Mouse (Mus musculus) urinary bladder, postnatal 10 days (tissue): Measurements from ENCODE around the gene Xxylt1.

Experiments
- DNase-seq: peaks from one replicate; pipeline ENCODE4 v3.0.0; 2022; ENCODE audit warnings: low spot score

The Xxylt1 gene

DNA sequence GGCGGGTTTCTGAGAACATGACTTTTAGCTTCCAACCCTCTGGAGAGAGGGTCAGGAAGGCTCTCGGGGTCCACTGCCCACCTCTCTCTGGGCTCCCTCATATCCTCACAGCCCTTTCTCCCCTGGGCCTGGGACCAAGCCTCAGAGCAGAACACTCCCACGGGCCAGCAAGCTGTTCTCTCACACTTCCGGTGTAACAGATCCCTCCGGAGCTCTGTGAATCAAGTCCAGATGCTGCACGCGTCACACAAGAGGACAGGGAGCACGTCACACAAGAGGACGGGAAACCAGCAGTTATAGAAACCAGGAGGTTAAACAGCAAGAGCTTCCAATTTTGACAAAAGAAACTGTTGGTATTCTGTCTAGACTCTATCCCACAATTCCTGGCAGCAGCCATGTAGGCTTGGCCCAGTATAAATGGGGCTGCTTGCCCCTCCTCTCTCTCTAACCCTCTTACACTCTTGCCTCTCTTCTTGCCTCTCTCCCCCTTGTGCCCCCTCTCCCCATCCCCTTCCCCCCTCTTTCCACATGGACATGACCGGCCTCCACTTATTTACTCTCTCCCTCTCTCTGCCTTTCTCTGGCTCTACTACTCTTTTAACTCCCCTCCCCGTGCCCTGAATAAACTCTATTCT lies 19.9 kb downstream of the Xxylt1 start:
- no peak for DNase-seq

DNA sequence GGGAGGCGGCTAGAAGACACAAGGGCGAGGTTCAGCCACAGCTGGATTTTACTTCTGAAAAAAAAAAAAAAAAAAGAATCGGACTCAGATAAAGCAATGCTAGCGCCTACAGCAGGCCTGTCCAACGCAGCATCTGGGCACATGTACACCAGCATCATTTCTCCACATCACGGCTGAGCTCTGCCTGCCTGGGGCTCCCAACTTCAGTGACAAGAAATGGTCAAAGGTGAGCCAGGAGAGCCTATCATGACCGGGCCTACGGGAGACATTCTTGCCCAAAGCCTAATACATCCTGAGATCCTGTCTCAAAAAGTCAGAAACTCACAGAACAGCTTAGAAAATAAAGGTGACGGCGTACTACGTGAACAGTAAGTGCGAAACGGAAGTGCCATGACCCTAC lies 20.5 kb downstream of the Xxylt1 start:
- DNase-seq, result no peak

DNA sequence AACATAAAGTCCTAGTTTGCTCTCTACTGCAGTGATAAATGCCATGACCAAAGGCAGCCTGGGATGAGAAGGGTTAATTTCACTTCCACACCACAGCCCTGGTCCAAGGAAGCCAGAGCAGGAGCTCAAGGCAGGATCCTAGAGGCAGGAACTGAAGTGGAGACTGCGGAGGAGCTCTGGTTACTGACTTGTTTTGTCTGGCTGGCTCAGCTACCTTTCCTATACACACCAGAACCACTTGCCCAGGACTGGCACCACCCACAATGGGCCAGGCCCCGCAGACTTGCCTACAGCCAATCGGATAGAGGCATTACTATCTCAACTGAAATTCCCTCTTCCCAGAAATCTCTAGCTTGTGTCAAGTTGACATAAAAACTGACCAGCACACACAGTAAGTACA lies 21.0 kb downstream of the Xxylt1 start:
- no peak for DNase-seq

- DNase-seq, result no peak
Measured at GRCm38 (mm10) chr16:31059730-31060129, 21.5 kb downstream of the Xxylt1 start.

- DNase-seq, result no peak
Measured at GRCm38 (mm10) chr16:31052812-31053211, 28.4 kb downstream of the Xxylt1 start.

DNA sequence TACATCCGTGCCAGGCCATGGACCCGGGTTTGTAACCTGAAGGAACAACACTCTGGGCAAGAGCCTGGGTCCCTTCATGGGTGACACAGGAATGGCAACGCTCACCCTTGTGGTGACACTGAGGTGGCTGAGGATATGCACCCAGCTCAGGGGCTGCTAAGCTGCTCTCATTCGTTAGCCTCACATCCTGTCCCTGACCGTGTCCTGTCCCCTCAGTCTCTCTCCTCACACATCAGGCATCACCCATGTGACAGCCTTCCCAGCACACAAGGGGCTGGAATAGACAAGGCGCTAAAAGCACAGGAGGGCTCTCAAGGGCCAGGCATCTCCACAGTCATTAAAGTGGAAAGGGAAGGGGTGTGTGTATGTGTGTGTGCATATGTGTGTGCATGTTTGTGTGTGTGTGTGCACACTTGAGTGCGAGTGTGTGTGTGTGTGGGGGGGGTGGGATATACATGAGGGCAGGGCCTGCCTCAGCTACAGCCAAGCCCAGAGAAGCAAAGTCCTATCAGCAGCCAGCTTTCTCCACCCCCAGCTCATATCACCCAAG lies 29.0 kb downstream of the Xxylt1 start:
- DNase-seq, result no peak

DNA sequence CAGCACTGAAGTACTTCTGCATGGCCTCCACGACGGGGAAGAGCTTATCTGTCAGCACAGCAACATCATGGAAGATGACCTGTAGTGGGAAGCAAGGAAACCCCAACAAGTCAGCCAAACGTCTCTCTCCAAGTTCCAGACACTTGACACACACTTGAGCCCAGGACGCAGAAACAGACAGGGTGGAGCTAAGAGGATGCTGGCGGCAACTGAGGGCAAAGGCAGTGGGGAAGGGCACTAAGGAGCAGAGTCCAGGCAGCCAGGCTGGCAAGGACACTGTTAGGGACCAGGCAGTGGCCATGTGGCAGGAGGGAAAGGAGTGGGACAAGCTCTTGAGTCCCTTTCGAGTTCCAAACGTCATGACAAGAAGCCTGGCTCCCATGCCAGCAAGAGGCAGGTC lies 30.5 kb downstream of the Xxylt1 start:
- DNase-seq, result no peak

- DNase-seq, result no peak
Measured at GRCm38 (mm10) chr16:31048194-31048593, 33.0 kb downstream of the Xxylt1 start.

DNA sequence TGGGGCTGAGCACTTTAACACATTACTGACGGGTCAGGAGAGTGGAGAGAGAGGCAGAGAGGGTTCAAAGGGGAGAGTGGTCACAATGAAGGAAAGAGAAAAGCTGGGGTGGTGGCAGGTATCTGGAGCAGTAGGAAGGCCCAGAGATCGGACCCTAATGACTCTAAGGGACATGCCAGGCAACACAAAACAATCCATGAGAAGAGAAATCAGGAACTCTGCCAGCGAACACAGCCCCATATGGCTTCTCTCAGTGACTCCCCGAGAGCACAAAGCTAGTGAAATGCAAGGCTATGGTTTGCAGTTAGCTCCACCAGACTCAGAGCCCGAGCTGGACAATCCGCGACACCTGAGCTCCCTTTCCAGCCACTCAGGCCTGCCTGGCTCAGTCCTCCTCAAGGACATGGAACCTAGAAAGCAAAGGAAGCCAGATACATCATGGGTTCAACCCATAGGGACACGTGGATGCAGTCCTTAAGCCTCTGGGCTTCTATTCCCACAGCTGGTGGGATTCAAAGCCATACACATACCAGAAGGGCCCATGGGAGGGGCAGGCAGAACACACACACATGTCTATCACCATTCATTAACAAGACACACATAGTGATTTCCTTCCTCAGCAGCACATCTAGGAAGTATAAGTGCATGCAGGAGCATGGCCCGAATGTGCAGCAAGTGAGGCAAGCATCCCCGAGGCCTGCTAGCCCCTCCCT lies 33.9 kb downstream of the Xxylt1 start:
- no peak for DNase-seq

DNA sequence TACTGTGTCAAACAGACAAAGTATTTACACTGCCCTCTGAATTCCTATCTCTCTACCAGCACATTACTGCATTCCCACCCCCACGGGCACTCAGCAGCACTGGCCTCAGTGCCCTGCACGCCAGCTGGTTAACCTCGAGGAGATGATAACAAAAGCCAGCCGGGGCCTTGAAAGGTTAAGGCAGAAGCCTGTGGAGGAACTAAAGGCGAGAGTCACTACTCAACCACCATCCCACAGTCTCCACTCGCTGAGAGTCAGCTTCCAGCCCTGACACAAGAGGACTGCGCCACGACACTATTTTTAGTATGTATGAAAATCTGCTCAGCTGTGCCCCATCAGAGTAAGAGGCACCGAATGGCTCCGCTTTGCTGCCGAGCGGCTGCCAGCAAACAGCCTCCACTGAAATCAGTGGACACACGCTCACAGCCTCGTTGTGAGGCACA lies 35.0 kb downstream of the Xxylt1 start:
- no peak for DNase-seq

DNA sequence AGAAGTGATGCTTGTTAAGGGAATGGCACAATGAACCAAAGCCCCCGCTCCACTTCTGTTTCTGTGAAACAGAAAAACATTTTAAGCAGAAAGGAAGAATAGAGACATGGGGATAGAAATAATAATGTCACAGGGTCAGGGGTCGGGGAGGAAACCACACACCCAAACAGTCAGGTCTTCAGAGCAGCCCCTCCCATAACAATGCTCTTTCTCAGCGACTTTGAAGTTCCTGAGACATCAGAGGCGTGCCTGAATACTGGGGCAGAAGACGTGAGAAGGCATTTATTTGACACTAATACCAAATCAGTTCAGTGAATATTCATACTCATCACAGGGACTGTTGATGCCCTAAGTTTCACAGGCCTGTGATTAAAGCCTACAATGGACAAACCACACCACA lies 36.0 kb downstream of the Xxylt1 start:
- no peak for DNase-seq

GRCm38 (mm10) chr16:31043136-31043535 lies 38.1 kb downstream of the Xxylt1 start:
- no peak for DNase-seq

DNA sequence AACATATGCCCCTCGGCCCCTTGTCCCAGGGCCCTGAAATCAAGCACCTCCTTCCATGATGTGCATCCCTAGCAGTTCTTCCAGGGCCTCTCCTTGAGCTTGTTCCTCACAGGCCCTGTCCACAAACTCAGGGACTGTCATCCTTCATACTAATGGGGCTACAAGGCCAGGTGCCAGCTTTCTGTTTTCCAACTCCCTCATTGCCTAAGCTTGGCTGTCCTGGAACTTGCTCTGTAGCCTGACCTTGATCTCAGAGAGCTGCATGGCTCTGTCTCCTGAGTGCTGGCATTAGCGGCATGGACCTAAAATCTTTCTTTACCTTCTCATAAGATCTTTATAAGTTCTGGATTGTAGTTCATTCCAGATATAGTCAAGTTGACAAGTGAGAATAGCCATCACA lies 39.7 kb downstream of the Xxylt1 start:
- no peak for DNase-seq

DNA sequence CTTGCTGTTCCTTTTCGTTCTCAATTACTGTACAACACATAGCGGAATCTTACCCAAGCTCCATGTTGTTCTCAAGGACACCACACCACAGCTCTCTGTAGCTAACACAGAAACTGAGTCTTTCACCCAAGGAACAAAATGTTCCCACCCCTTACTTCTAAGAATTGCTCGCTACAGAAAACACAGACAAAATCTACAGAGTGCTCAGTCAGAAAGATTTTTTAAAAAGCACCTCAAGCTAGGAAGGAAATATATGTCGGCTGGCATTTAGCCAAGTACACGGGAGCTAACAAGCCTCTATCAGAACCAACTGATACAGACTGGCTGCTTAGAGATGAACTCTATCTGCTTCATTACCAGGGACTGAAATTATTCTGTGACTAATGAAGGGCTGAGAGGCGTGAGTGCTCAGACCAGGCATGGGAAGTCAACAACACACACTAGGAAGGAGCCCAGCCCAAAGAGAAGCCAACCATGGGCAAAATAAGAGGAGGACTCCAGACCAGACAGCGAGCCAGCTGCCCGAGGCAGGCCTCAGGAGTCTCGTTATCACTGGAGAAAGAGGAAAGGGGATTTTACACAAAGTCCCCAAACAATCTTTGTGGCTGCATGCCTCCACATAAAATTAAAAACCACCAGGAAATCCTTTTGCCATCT lies 41.3 kb downstream of the Xxylt1 start:
- no peak for DNase-seq

DNA sequence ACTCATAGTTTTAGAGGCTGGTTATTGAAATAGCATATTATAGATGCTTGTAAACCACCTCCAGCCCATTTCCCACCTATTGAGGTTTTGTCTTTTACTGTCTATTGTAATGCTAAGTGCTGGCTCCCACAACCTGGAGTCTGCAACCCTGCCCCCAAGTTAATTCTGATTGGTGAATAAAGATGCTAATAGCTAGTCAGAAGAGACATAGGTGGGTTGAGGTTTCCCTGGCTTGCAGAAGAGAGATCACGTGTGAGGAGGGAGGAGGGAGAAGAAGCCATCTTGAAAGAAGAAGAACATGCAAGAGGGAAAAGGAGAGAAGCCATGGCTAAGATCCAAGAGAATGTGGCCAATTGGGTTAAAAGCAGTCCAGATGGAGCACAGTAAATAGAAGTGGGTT lies 43.8 kb downstream of the Xxylt1 start:
- DNase-seq, result no peak

DNA sequence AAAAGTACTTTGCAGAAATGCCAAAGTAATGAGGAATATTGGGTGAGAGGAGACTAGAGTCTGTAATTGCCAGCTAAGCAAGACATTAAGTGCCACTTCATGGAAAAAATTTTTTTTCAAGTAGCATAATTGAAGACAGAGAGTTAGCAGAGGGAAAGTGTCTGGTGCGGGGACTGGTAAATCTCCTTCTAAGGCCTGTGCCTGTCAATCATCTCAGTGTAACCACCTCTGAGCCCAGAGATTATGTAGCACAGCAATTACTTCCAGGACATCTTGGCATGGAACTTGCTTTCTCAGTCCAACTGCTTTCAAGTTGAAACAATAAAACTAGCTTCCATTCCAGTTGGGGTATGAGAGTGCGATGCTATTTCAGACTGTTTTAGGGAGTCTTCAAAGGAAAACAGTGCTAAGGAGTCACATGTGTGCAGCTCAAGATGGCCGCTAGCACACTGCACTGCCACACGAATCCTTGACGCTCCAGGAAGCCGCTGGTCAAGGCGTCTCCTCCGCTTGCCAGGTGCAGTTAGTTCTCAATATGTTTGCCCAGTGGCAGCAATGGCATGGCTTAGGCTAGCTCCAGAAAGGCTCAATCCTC lies 45.5 kb downstream of the Xxylt1 start:
- no peak for DNase-seq

DNA sequence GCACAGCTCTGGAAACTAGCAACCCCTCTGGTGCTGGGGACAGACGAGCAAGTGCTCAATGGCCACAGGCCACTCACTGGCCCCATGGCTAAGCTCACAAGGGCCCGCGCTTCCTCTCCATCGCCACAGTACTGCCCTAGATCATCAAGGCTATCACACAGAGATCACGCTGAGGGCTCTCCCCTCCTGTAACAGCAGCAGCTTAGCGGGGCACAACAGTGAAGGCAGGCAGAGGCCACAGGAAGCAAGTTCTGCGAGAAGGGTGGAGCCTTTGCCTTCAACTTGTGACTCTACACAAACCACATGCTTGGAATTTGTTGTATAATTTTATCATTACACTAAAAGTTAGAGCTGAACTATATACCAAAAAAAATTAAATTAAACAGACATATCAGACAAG lies 46.0 kb downstream of the Xxylt1 start:
- DNase-seq, result no peak

DNA sequence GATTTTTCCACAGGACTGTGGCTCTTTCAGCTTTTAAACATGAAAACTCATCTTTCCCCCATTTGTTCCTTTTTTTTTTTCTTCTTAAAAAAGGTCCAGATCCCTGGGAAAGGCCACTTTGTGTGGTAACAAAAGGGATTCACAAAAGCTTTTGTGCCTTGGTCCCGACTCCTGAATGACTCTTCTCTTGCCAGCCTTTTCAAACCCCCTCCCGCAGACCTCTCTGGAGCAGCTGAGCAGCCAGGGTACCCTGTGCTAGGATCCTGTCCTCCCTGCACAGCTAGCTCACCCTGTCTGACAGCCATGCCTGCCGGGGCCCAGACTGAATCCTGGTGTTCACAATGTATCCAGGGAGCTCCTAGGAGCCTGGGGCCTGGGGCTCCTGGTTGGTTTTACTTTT lies 47.2 kb downstream of the Xxylt1 start:
- no peak for DNase-seq

DNA sequence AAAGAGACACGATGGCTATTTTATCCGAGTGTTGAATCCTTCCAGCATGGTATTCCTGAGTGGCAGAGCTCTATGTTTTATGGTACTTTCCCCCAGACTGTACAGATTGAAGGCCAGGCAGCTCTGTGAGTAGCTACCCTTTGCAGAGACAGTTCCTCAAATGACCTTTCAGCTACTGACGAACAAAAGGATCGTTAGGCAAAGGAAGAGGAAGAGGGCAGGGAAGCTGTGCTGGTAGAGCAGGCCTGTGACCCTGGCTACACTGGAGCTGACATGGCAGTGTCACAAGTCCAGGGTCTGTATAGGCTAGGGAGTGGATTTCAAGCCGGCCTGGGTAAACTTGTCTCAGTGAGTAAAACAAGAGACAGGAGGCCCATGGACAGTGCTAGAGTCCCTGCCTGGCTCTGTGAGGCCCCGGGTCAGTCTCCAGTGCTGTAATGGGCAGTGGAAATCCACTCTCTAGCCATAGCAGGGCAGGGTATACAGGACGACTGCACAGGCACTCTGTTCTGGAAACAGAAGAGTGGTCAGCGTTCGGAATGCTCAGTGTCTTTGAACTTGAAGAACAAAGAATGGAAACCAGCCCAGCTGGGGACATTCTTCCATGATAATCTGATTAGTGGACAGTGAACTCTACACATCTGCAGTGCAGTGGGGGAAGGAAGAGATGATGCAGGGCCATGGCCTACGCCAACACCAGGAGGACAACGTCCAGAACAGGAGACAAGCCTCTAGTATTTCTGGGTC lies 51.3 kb downstream of the Xxylt1 start:
- DNase-seq, result no peak

GRCm38 (mm10) chr16:31027675-31028074 lies 53.6 kb downstream of the Xxylt1 start:
- no peak for DNase-seq

GRCm38 (mm10) chr16:31025516-31025915 lies 55.7 kb downstream of the Xxylt1 start:
- no peak for DNase-seq

GRCm38 (mm10) chr16:31024997-31025396 lies 56.2 kb downstream of the Xxylt1 start:
- no peak for DNase-seq
